Mouse (Mus musculus) forebrain, postnatal 0 days (tissue): ENCODE data around the gene Serhl. TPM values are rescaled to one million over a fixed set of nuclear protein-coding genes. Genes with fewer than 3 reads are reported as not detected.

Source experiments
- ATAC-seq: fragments of 200-750 bp; cut with Nextera tagmentation; 2 replicates; pipeline ENCODE4 v1.8.0; 2017; ENCODE audit warnings: mild to moderate bottlenecking, moderate library complexity
- DNase-seq: peaks from one replicate; pipeline ENCODE4 v3.0.0-alpha.2; 2015
- H3K27ac ChIP-seq: fragments of 300-500 bp; sonication (generic); 2 replicates; pipeline ENCODE4 v1.5.1; 2014; ENCODE audit warnings: low read depth, mild to moderate bottlenecking, antibody characterized with exemption, low read length, moderate library complexity, mixed read lengths
- H3K27me3 ChIP-seq: fragments of 300-500 bp; sonication (generic); 2 replicates; pipeline ENCODE4 v1.6.1; 2014; ENCODE audit warnings: mild to moderate bottlenecking, low read length, mixed read lengths; ENCODE audit not compliant: insufficient read depth
- H3K36me3 ChIP-seq: fragments of 300-500 bp; sonication (generic); 2 replicates; pipeline ENCODE4 v1.6.1; 2014; ENCODE audit warnings: mild to moderate bottlenecking, moderate library complexity; ENCODE audit not compliant: insufficient read depth
- H3K4me1 ChIP-seq: fragments of 300-500 bp; sonication (generic); 2 replicates; pipeline ENCODE4 v1.6.1; 2014; ENCODE audit warnings: antibody characterized with exemption; ENCODE audit not compliant: insufficient read depth
- H3K4me2 ChIP-seq: fragments of 300-500 bp; sonication (generic); 2 replicates; pipeline ENCODE4 v1.6.1; 2014; ENCODE audit warnings: low read depth, mild to moderate bottlenecking, moderate library complexity
- H3K4me3 ChIP-seq: fragments of 300-500 bp; sonication (generic); 2 replicates; pipeline ENCODE4 v1.5.1; 2014; ENCODE audit warnings: low read depth, low read length, mixed read lengths
- H3K9ac ChIP-seq: fragments of 300-500 bp; sonication (generic); 2 replicates; pipeline ENCODE4 v1.6.1; 2014; ENCODE audit warnings: mild to moderate bottlenecking
- H3K9me3 ChIP-seq: fragments of 300-500 bp; sonication (generic); 2 replicates; pipeline ENCODE4 v1.6.1; 2016; ENCODE audit warnings: low read length
- CTCF ChIP-seq: sonication (generic); IDR thresholded peaks from 2 replicates; pipeline ENCODE4 v1.5.1; 2016; ENCODE audit warnings: antibody characterized with exemption, control low read depth, low read depth
- WGBS: fragments of 180-500 bp; shearing (Covaris S2); extraction: QIAGEN DNeasy Blood & Tissue Kit; methylation state at CpG from one replicate; pipeline ENCODE4 v1.1.7; 2014; 5-methylcytosine and 5-hydroxymethylcytosine counted together
- polyA plus RNA-seq: library from polyadenylated mRNA; unstranded; fragments of >200 nt; fragmentation: Nextera tagmentation; extraction: Ambion mirVana; gene quantifications from 2 replicates; pipeline ENCODE4 v1.2.1, GENCODE M21; 2015
- total RNA-seq: library from RNA; depleted of rRNA; stranded (reverse); fragments of >200 nt; gene quantifications from 2 replicates; pipeline ENCODE4 v1.2.3, GENCODE M21; 2014

Serhl gene
- total and polyA plus RNA-seq, 2 experiments from 2014 or later, result 11.9 to 39.1 TPM

GRCm38 (mm10) chr15:83159823-83160222 is 70.5 kb downstream of the Serhl start:
- Histone ChIP-seq H3K9ac (no peak overlapping the region), H3K4me1 (no peaks in the 10 kb centered on the region), H3K4me3 (no peak overlapping the region), H3K27me3 (no peaks in the 10 kb centered on the region), H3K4me2 (no peak overlapping the region), H3K27ac (no peak overlapping the region), H3K36me3 (peaks cover 44% of the 10 kb centered on the region), H3K9me3 (no peaks in the 10 kb centered on the region)
- WGBS, result 90% methylated on average over 9 of the region's 9 CpGs
- DNase-seq, result no peak
- no peak for TF ChIP-seq CTCF
- ATAC-seq, result no peak

GRCm38 (mm10) chr15:83160561-83160960 is 71.3 kb downstream of the Serhl start:
- H3K9me3 ChIP-seq, result no peaks in the 10 kb centered on the region
- DNase-seq (no peak), ATAC-seq (no peak)
- H3K4me1 ChIP-seq, result no peaks in the 10 kb centered on the region
- no peak overlapping the region for H3K27ac ChIP-seq
- peaks cover 44% of the 10 kb centered on the region for H3K36me3 ChIP-seq
- H3K4me3 ChIP-seq, result no peak overlapping the region
- no peak overlapping the region for H3K4me2 ChIP-seq
- H3K27me3 ChIP-seq, result no peaks in the 10 kb centered on the region
- TF ChIP-seq CTCF, result no peak
- WGBS, result 97% methylated on average over 4 of the region's 4 CpGs
- H3K9ac ChIP-seq, result no peak overlapping the region

- Histone ChIP-seq H3K27ac (no peak overlapping the region), H3K4me2 (no peak overlapping the region), H3K9ac (no peak overlapping the region), H3K4me1 (no peaks in the 10 kb centered on the region), H3K27me3 (no peaks in the 10 kb centered on the region), H3K36me3 (peaks cover 44% of the 10 kb centered on the region), H3K4me3 (no peak overlapping the region), H3K9me3 (no peaks in the 10 kb centered on the region)
- 35% methylated on average over 10 of the region's 10 CpGs for WGBS
- DNase-seq, result no peak
- ATAC-seq, result no peak
- TF ChIP-seq CTCF, result no peak
These were observed 71.9 kb downstream of the Serhl start for GRCm38 (mm10) chr15:83161062-83161748.

GRCm38 (mm10) chr15:83162001-83162400 is 72.7 kb downstream of the Serhl start:
- Histone ChIP-seq H3K4me1 (no peaks in the 10 kb centered on the region), H3K36me3 (peaks cover 44% of the 10 kb centered on the region), H3K27me3 (no peaks in the 10 kb centered on the region), H3K27ac (no peak overlapping the region), H3K9me3 (no peaks in the 10 kb centered on the region), H3K4me2 (no peak overlapping the region), H3K9ac (no peak overlapping the region), H3K4me3 (no peak overlapping the region)
- no peak for TF ChIP-seq CTCF
- DNase-seq, result no peak
- 94% methylated on average over 4 of the region's 4 CpGs for WGBS
- no peak for ATAC-seq

- Histone ChIP-seq H3K27me3 (no peaks in the 10 kb centered on the region), H3K4me2 (no peak overlapping the region), H3K36me3 (peaks cover 39% of the 10 kb centered on the region), H3K4me3 (no peak overlapping the region), H3K27ac (no peak overlapping the region), H3K4me1 (no peaks in the 10 kb centered on the region), H3K9ac (no peak overlapping the region), H3K9me3 (no peaks in the 10 kb centered on the region)
- no peak for TF ChIP-seq CTCF
- DNase-seq, result no peak
- 90% methylated on average over 11 of the region's 11 CpGs for WGBS
- no peak for ATAC-seq
These were observed 73.6 kb downstream of the Serhl start for GRCm38 (mm10) chr15:83162818-83163485.

- Histone ChIP-seq H3K9ac (no peak overlapping the region), H3K27me3 (no peaks in the 10 kb centered on the region), H3K4me3 (no peak overlapping the region), H3K27ac (no peak overlapping the region), H3K36me3 (peaks cover 21% of the 10 kb centered on the region), H3K9me3 (no peaks in the 10 kb centered on the region), H3K4me1 (no peaks in the 10 kb centered on the region), H3K4me2 (no peak overlapping the region)
- DNase-seq, result no peak
- no peak for TF ChIP-seq CTCF
- 75% methylated on average over 5 of the region's 5 CpGs for WGBS
- ATAC-seq, result no peak
These were observed 75.7 kb downstream of the Serhl start for GRCm38 (mm10) chr15:83164971-83165471.
